Mouse (Mus musculus): Measurements from ENCODE around the gene Dguok.

The Dguok gene

GRCm38 (mm10) chr6:83506258-83507167 is at the start of gene Dguok:
TSS of gene Dguok (minus strand) at chr6:83506969.
- peak; percentile 99 for DNase-seq

DNA sequence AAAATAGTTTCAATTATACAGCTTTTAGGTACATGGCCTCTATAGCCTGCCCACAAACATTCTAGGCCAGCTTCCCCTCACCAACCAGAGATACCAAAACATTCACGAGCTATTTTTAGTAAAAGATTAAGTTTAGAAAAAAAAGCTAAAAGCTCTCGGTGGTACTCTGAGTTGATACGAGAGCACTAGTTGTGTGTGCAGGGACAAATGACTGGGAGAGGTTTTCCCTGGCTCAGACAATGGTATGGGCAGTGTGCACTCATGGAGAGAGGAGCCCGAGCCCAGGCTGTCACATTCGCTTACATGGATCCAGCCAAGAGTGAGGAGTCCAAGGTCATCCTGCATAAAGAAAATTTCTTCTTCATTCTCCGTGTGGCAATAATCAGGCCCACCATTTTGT is 49.2 kb upstream of the Dguok start:
- DNase-seq, result no peak

DNA sequence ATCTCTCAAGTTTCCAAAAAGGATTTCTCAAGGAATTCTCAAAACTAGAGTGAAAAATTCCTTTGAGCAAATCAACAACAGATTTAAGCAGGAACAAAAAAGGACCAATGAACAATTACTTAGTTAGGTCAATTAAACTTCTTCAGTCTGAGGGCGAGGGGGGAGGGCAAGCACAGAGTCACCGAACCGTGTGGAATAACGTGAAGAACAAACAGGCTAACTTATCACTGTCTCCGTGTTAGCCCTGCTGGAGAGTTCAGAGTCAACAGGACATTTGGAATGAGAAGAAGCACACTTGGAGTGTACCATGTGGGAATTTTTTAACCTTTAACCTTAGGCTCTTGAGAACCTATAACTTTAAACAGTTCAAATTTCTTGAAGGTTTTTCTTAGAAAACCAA is 41.6 kb upstream of the Dguok start:
- peak; percentile 3 for DNase-seq

DNA sequence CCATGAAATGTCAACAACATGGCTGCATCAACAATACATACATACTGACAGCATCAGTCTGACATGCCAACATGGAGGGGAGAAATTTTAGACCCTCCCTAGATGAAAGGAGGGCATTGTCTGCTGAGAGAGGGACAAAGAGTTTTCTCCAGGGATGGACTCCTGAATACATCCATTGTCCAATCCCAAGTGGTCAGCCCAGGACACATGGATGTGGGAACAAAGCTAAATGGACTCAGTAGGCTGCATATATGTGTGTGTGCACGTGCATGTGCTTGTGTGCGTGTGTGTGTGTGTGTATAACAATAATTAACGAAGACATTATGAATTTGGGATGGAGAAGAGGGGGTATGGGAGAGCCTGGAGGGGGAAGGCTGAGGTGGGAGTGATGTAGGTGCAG is 39.0 kb upstream of the Dguok start:
- DNase-seq, result no peak

- no peak for DNase-seq
These were observed 35.1 kb upstream of the Dguok start for GRCm38 (mm10) chr6:83541756-83542456.

DNA sequence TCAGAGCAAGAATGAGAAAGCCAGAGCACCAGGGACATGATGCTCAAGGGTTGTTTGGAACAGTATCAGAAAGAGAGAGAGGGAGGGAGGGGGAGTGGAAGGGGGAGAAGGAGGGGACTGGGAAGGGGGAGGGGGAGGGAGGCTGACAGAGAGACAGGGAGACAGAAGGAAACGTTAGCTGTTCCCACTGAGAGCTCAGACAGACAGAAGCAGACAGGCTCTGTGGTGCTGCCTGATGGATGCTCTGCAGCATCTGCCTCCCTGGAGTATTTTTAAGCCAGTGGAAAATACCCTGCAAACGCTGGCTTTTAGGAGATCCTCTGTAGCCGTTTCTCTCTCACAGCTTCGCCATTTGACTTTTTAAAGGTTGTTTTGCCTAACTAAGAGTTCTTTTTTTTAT is 33.2 kb upstream of the Dguok start:
- peak; percentile 7 for DNase-seq

DNA sequence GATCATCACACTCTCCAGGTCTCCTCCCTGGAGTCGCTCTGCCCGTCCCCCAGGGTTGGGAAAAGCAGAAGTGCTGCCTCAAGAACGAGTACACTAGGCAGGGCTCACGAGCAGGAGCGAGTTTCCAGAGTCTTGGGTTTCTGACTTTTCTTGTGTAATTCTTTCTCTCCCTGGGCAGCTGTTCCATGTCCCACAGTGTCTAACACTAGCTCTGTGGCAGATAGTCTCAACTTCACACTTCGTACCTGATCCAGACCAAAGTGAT is 30.0 kb upstream of the Dguok start:
- DNase-seq, result no peak

- DNase-seq, result peak; percentile 10
These were observed 29.4 kb upstream of the Dguok start, which contains the start of gene Actg2 for GRCm38 (mm10) chr6:83536028-83536794. TSS of gene Actg2 (minus strand) at chr6:83536265.

DNA sequence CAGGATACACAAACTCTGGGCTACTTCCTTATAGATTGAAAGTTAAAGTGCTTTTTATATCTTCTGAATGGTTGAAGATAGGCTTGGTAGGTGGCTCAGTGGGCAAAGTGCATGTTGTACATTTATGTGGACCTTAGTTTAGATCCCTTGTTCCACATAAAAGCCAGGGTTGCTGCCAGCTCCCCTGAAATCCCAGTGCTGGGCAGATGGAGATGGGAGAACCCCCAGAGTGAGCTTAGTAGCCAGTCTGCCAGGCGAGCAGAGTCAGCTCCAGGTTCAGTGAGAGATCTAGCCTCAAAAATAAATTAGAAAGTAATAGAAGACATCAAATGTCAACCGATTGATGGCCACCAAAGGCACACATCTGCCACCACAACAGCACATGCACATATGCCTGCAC is 25.8 kb upstream of the Dguok start:
- no peak for DNase-seq

DNA sequence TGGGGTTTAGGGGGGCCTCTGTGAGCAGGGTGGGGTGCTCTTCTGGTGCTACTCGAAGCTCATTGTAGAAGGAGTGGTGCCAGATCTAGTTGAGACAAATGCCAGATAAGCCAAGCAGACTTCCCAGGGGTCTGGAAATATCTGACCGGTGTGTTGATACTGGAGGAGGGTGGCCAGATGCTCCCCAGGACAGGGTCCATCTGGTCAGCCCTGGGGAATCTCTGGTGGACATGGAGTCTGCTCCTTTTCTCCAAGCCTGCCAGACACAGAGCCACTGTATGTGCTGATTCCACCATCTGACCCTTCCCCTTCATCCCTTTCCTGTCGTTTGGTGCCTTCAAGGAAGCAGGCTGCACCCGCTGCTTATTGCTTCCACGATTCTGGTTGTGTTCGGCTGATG is 16.4 kb upstream of the Dguok start:
- no peak for DNase-seq

- no peak for DNase-seq
These were observed 15.0 kb upstream of the Dguok start for GRCm38 (mm10) chr6:83521784-83522183.

DNA sequence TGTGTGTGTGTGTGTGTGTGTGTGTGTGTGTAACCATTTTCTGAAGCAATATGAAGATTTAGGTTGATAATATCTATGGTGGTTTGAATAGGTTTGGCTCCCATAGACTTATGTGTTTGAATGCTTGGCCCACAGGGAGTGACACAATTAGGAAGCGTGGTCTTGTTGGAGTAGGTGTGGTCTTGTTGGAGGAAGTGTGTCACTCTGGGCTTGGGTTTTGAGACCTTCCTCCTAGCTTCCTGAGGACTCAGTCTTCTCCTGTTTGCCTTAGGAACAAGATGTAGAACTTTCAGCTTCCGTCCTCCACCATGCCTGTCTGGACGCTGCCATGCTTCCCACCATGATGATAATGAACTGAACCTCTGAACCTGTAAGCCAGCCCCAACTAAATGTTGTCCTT is 11.9 kb upstream of the Dguok start:
- no peak for DNase-seq

- no peak for DNase-seq
These were observed 8.4 kb upstream of the Dguok start for GRCm38 (mm10) chr6:83515172-83515571.

GRCm38 (mm10) chr6:83512495-83512894 is 5.7 kb upstream of the Dguok start:
- peak; percentile 56 for DNase-seq

- DNase-seq, result no peak
These were observed 3.4 kb upstream of the Dguok start for GRCm38 (mm10) chr6:83510210-83510609.

- DNase-seq, result peak; percentile 21
These were observed 2.7 kb upstream of the Dguok start for GRCm38 (mm10) chr6:83509442-83509841.

DNA sequence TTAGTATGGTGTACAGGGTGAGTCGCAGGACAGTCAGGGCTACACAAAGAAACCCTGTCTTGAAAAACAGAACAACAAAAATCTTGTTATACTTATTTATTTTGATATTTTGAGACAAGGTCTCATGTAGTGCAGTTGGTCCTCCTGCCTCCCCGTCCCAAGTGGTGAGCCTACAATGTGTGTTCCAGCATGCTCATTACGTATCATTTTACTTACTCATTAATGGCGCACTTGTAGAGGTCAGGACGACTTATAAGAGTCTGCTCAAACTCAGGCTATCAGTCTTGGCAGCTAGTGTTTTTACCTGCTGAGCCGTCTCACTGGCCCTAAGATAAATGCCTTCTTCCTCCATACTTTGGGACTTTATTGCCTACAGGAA is 388 bp upstream of the Dguok start:
- DNase-seq, result no peak

GRCm38 (mm10) chr6:83505554-83505953 is 1.2 kb downstream of the Dguok start:
- no peak for DNase-seq

DNA sequence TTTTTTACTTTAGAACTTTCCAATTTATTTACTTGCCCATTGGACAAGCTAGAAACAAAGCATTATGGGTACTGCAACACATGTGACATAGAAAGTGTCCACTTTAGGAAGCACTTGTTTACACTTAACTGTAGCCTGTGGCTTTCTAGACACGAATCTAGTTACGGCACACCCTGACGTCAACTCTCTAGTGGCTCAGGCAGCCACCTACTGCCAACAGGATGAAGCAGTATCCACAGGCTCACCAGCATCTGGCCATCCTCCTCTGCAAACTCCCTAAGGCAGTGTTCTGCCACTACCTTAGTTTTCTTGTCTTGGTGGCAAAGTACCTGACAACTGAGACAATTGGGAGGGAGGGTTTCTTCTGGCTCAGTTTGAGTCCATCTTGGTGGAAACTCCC is 3.4 kb downstream of the Dguok start:
- DNase-seq, result no peak

DNA sequence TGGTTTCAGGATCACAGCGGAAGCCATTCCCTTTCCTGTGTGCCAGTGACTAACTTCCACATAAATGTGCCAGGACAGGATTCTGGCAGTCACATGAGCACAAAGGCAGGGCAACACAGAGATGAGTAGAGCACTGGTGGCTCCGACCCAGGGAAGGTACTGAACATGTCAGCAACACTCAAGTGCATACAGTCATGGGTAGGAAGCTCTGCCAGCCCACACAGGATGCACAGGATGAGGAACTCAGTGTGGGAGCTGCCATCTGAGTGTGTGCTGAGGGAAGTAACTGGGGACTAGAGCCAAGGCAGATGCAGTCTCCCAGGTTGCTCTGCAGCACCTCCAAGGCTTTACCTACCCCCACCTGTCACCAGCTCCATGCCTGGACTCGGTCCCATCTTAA is 4.1 kb downstream of the Dguok start:
- DNase-seq, result no peak

- DNase-seq, result no peak
These were observed 5.1 kb downstream of the Dguok start for GRCm38 (mm10) chr6:83501524-83502310.

- no peak for DNase-seq
These were observed 6.3 kb downstream of the Dguok start for GRCm38 (mm10) chr6:83500462-83500861.

GRCm38 (mm10) chr6:83499078-83499477 is 7.7 kb downstream of the Dguok start:
- DNase-seq, result no peak
